Mouse (Mus musculus): ENCODE data around the gene Ctsd.
"Not testable (repeated sequence)": the region's sequence is repeated elsewhere in the genome, so short reads cannot be mapped to it uniquely, and the experiment has no call there.

The Ctsd gene

DNA sequence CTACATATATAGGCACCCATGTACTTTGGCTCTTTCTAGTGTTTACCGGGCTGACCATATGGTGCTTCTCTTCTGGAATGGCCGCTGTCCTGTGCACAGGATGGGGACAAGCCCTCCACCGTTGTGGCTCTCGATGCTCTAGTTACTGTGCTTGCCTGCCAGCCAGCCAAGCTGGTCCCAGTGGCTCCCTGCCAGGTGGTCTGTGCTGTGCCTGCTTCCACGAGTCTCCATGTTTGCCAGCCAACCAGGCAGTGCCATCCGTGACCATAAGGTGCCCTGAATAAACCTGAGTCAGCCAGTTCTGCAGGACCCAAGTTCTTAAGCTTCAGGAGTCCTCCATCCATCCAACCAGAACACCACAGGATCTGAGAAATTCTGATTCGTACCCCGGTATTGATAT is 52.7 kb downstream of the Ctsd start:
- DNase-seq (ENCODE audit: low spot score in 2 of 2), result no peak

DNA sequence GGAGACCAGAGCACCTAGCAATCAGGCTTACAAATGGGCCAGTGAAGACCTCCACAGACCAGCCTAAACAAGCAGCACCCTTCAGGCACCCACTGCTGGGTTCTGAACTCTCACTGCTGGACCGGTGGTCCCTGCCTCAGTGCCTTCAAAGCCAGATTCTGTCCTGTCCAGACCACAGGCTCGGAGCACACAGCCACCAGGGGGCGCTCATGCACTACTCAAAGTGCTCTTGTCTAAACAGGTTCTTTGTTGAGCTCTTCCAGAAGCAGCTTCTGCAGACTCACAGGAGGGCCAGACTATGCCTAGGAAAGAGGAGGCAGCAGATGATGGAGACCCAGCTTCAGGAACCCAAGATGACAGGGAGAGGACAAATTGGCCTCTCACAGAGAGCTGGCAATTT is 53.6 kb downstream of the Ctsd start:
- peak; percentile 87 to 91 for DNase-seq (ENCODE audit: low spot score in 2 of 2)

DNA sequence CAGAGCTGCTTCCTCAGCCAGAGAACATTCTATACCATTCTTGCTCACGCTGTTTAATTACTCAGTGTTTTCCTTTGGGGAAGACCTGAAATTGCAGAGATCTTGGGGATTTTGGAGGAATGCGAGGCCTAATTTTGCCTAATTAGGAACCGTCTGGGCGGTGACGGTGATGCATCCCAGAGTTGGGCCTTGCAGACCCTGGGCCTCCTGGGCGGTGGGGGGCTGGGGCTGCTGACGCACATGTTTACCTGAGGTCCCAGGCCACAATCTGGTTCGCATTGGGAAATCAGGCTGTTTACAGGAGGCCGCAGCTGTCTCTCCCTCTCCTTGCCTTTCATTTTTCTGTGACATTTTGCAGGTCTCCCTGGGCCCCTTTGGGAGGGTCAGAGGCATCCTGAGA is 55.1 kb downstream of the Ctsd start:
- DNase-seq (ENCODE audit: low spot score in 2 of 2), result not testable (repeated sequence)

DNA sequence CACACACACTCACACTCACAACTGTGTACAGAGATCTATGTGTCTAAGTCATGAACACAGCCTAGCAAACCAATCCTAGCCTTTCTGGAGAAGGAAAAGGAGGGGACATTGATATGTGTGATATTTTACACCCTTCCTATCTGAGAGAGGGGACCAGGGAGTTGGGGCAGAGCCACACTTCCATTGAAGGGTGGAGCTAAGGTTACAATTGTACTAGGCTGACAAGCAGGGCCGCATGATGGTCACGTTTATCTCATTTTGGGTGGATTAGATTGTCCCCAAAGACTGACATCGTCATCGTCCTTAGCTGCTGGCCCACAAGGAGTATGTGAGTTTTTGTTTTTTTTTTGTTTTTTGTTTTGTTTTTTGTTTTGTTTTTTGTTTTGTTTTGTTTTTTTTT is 56.6 kb downstream of the Ctsd start:
- DNase-seq (ENCODE audit: low spot score in 2 of 2), result no peak

DNA sequence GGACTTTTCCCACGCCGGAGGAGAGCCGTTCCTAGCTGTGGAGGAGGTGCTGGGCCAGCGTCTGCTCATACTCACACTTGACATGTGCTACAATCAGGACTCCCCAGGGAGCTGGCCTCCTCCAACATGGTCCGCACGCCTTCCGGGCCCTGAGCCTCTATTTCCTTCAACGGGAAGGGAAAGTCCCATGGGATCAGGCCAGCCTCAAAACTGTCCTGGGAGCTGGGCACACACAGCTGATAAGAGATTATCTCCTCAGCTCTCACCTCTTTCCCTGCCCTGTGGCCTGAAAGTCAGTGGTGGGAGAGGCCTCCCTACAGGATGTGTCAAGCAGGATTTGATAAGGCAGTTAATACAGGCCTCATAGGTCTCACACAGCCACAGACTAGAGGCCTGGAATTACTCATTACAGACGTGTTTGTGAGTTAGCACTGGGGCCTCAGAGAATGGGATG is 57.5 kb downstream of the Ctsd start:
- no peak for DNase-seq (ENCODE audit: low spot score in 2 of 2)

DNA sequence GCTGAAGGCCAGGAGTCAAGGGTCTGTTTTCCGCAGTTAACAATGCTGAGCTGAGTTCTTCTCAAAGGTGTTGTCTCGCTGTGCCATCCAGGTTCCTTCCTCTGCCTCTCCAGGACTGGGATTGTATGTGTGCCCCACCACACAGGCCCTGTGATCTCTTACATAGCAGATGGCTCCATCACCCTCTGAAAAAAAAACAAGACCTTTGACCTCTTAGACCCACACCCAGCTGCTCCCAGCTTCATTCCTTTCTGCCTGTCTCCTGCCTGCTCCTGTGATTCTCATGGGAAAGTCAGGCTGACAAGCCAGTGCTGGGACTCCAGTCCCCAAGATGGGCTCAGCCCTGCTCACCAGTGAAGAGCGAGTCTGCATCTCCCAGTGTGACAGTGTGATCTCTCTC is 59.3 kb downstream of the Ctsd start:
- no peak for DNase-seq (ENCODE audit: low spot score in 2 of 2)

DNA sequence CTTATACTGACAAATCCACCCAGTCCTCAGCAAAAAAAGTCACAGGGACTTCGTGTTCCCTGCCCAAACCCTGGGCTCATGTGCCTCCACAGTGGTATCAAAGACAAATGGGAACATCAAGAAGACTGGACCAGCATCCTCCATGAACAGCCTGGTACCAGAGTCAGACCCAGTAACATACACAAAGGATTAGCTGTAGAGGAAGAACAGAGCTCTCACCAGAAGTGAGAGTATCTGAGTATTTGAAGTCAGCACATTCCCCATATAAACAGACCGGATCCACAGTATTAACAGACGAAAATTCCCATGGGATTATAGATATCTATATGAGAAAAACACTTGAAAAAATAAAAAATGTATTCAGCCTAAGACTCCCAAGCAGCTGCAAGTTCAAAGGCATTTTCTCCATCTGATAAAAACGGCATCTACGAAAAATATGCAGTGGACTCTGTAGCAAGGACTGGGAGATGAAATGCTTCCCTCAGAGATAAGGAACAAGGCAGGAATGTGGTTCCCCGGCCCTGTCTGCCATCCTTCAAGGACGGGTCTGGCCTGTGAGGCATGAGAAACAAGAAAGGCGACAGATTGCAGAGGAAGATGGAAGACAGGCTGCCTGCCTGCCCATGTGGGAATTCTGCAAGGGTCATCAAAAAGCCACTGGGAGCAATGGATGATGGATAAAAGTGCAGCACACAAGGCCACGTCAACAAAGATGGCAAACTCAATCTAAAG is 61.0 kb downstream of the Ctsd start:
- DNase-seq (ENCODE audit: low spot score in 2 of 2), result no peak

Measured in frontal cortex, postnatal 25 days (tissue).